Mouse (Mus musculus) central nervous system, embryonic 14 days (tissue): ENCODE results near the gene Sdhaf2. TPM values are rescaled to one million over a fixed set of nuclear protein-coding genes. Genes with fewer than 3 reads are reported as not detected.

Experiments used
- polyA plus RNA-seq: library from polyadenylated mRNA; depleted of rRNA; stranded (reverse); fragments of >200 nt; gene quantifications from 2 replicates; pipeline ENCODE4 v1.2.3, GENCODE M21; 2012; rRNA removed

The Sdhaf2 gene
- 50.1 and 51.0 TPM in 2 replicates for polyA plus RNA-seq

GRCm38 (mm10) chr19:10525910-10526309 lies at the start of gene Sdhaf2:
TSS of gene Sdhaf2 (minus strand) at chr19:10526142.

GRCm38 (mm10) chr19:10555624-10556510 lies 29.9 kb upstream of the Sdhaf2 start, which contains the start of gene Tmem216:
TSS of gene Tmem216 (minus strand) at chr19:10556238.

GRCm38 (mm10) chr19:10525106-10525901 lies 638 bp downstream of the Sdhaf2 start, which contains the start of gene Cpsf7:
TSS of gene Cpsf7 (plus strand) at chr19:10525266.

GRCm38 (mm10) chr19:10482703-10483102 lies 43.2 kb downstream of the Sdhaf2 start, which contains the start of gene Ppp1r32:
TSS of gene Ppp1r32 (minus strand) at chr19:10482928.

GRCm38 (mm10) chr19:10456752-10457483 lies 69.0 kb downstream of the Sdhaf2 start, which contains the start of gene Lrrc10b:
TSS of gene Lrrc10b (minus strand) at chr19:10457473.

Other genes starting within 250 kb of the Sdhaf2 start
- 15.1 and 16.4 TPM in 2 replicates for gene Dagla, start 221.3 kb downstream of the Sdhaf2 start, polyA plus RNA-seq
- gene Syt7, start 137.1 kb downstream of the Sdhaf2 start, polyA plus RNA-seq: 46.7 and 51.5 TPM in 2 replicates
- 1.2 and 1.5 TPM in 2 replicates for gene Lrrc10b, start 68.7 kb downstream of the Sdhaf2 start, polyA plus RNA-seq
- 1.9 and 2.3 TPM in 2 replicates for gene Ppp1r32, start 43.2 kb downstream of the Sdhaf2 start, polyA plus RNA-seq
- 126 and 131 TPM in 2 replicates for gene Cpsf7, start 876 bp downstream of the Sdhaf2 start, polyA plus RNA-seq
- gene Tmem216, start 30.1 kb upstream of the Sdhaf2 start, polyA plus RNA-seq: 56.3 and 60.8 TPM in 2 replicates
- 19.2 and 19.7 TPM in 2 replicates for gene Cyb561a3, start 51.0 kb upstream of the Sdhaf2 start, polyA plus RNA-seq
- 32.0 and 34.1 TPM in 2 replicates for gene Tmem138, start 51.2 kb upstream of the Sdhaf2 start, polyA plus RNA-seq
- 233 and 239 TPM in 2 replicates for gene Ddb1, start 79.2 kb upstream of the Sdhaf2 start, polyA plus RNA-seq
- 31.3 and 36.1 TPM in 2 replicates for gene Tkfc, start 79.5 kb upstream of the Sdhaf2 start, polyA plus RNA-seq
- 1.1 and 1.3 TPM in 2 replicates for gene Vwce, start 108.1 kb upstream of the Sdhaf2 start, polyA plus RNA-seq
- gene Pga5, start 151.9 kb upstream of the Sdhaf2 start, polyA plus RNA-seq: 0.06 and 0.07 TPM in 2 replicates
- 27.8 and 30.0 TPM in 2 replicates for gene Vps37c, start 162.6 kb upstream of the Sdhaf2 start, polyA plus RNA-seq
- gene Cd5, start 212.9 kb upstream of the Sdhaf2 start, polyA plus RNA-seq: 0.10 and 0.18 TPM in 2 replicates